Mouse (Mus musculus) forebrain, embryonic 15.5 days (tissue): ENCODE data around the gene Cd63. TPM values are rescaled to one million over a fixed set of nuclear protein-coding genes. Genes with fewer than 3 reads are reported as not detected.

Source experiments
- ATAC-seq: fragments of 200-750 bp; cut with Nextera tagmentation; replicated peaks from 2 replicates; pipeline ENCODE4 v1.8.0; 2017; ENCODE audit warnings: mild to moderate bottlenecking, moderate TSS enrichment, moderate library complexity
- H3K27ac ChIP-seq: fragments of 300-500 bp; sonication (generic); replicated peaks from 2 replicates; pipeline ENCODE4 v1.5.1; 2015; ENCODE audit warnings: mild to moderate bottlenecking, inconsistent platforms
- H3K27me3 ChIP-seq: fragments of 300-500 bp; sonication (generic); 2 replicates; pipeline ENCODE4 v1.6.1; 2015; ENCODE audit warnings: inconsistent platforms
- H3K36me3 ChIP-seq: fragments of 300-500 bp; sonication (generic); 2 replicates; pipeline ENCODE4 v1.6.1; 2015; ENCODE audit warnings: mild to moderate bottlenecking, inconsistent platforms
- H3K4me1 ChIP-seq: fragments of 300-500 bp; sonication (generic); 2 replicates; pipeline ENCODE4 v1.6.1; 2015; ENCODE audit warnings: inconsistent platforms
- H3K4me2 ChIP-seq: fragments of 300-500 bp; sonication (generic); replicated peaks from 2 replicates; pipeline ENCODE4 v1.6.1; 2015; ENCODE audit warnings: mild to moderate bottlenecking, inconsistent platforms
- H3K4me3 ChIP-seq: fragments of 300-500 bp; sonication (generic); 2 replicates; pipeline ENCODE4 v1.5.1; 2015; ENCODE audit warnings: mild to moderate bottlenecking, inconsistent platforms
- H3K9ac ChIP-seq: fragments of 300-500 bp; sonication (generic); replicated peaks from 2 replicates; pipeline ENCODE4 v1.6.1; 2015; ENCODE audit warnings: mild to moderate bottlenecking, inconsistent platforms
- H3K9me3 ChIP-seq: fragments of 300-500 bp; sonication (generic); 2 replicates; pipeline ENCODE4 v1.6.1; 2016; ENCODE audit warnings: inconsistent platforms
- WGBS: fragments of 180-500 bp; shearing (Covaris S2); methylation state at CpG from one replicate; pipeline ENCODE4 v1.1.7; 2015; ENCODE audit warnings: mixed read lengths; 5-methylcytosine and 5-hydroxymethylcytosine counted together
- polyA plus RNA-seq: library from polyadenylated mRNA; unstranded; fragments of >200 nt; fragmentation: Nextera tagmentation; extraction: Ambion mirVana; gene quantifications from 2 replicates; pipeline ENCODE4 v1.2.1, GENCODE M21; 2015

Cd63 gene
- polyA plus RNA-seq, 1 experiment from 2014 or later = 142 TPM

- Histone ChIP-seq H3K4me2 (no peak overlapping the region), H3K4me3 (no peak overlapping the region), H3K27me3 (no peaks in the 10 kb centered on the region), H3K27ac (no peak overlapping the region), H3K4me1 (peaks cover 16% of the 10 kb centered on the region), H3K9me3 (no peaks in the 10 kb centered on the region), H3K9ac (no peak overlapping the region), H3K36me3 (0 out of 2 replicates have a peak, but pooled peaks cover 7% of the 10 kb centered on the region)
- ATAC-seq = no peak
- 78% methylated on average over 7 of the region's 7 CpGs for WGBS
These were observed 19.2 kb downstream of the Cd63 start for GRCm38 (mm10) chr10:128919966-128920365.

GRCm38 (mm10) chr10:128920736-128921161 lies 20.0 kb downstream of the Cd63 start:
- no peak for ATAC-seq
- H3K4me2 ChIP-seq = no peak overlapping the region
- H3K27ac ChIP-seq = no peak overlapping the region
- no peaks in the 10 kb centered on the region for H3K27me3 ChIP-seq
- 0 out of 2 replicates have a peak, but pooled peaks cover 7% of the 10 kb centered on the region for H3K36me3 ChIP-seq
- no peak overlapping the region for H3K4me3 ChIP-seq
- peaks cover 16% of the 10 kb centered on the region for H3K4me1 ChIP-seq
- no peak overlapping the region for H3K9ac ChIP-seq
- H3K9me3 ChIP-seq = no peaks in the 10 kb centered on the region
- WGBS = 81% methylated on average over 3 of the region's 3 CpGs

- WGBS = 57% methylated on average over 1 of the region's 1 CpGs
- no peak overlapping the region for H3K4me2 ChIP-seq
- H3K9ac ChIP-seq = no peak overlapping the region
- no peak overlapping the region for H3K4me3 ChIP-seq
- 0 out of 2 replicates have a peak, but pooled peaks cover 7% of the 10 kb centered on the region for H3K36me3 ChIP-seq
- H3K4me1 ChIP-seq = peaks cover 16% of the 10 kb centered on the region
- H3K9me3 ChIP-seq = no peaks in the 10 kb centered on the region
- H3K27ac ChIP-seq = no peak overlapping the region
- H3K27me3 ChIP-seq = 0 out of 2 replicates have a peak, but pooled peaks cover 2% of the 10 kb centered on the region
- ATAC-seq = no peak
These were observed 20.5 kb downstream of the Cd63 start for GRCm38 (mm10) chr10:128921251-128921650.

GRCm38 (mm10) chr10:128921883-128922821 lies 21.4 kb downstream of the Cd63 start:
- peak overlapping the region; percentile 91 for H3K27ac ChIP-seq
- H3K27me3 ChIP-seq = 0 out of 2 replicates have a peak, but pooled peaks cover 4% of the 10 kb centered on the region
- peaks cover 16% of the 10 kb centered on the region for H3K4me1 ChIP-seq
- H3K9me3 ChIP-seq = no peaks in the 10 kb centered on the region
- H3K9ac ChIP-seq = peak overlapping the region; percentile 40; the same call in 1 of the 2 replicates
- 0 out of 2 replicates have a peak, but pooled peaks cover 4% of the 10 kb centered on the region for H3K36me3 ChIP-seq
- WGBS = 69% methylated on average over 16 of the region's 16 CpGs
- peak overlapping the region; percentile 58 for H3K4me2 ChIP-seq
- peak overlapping the region; percentile 58 for H3K4me3 ChIP-seq
- peak; percentile 6; the same call in 1 of the 2 replicates for ATAC-seq

GRCm38 (mm10) chr10:128922822-128923012 lies 21.9 kb downstream of the Cd63 start, which contains the start of gene Rdh5:
TSS of gene Rdh5 (minus strand) at chr10:128922888.
- H3K9me3 ChIP-seq = no peaks in the 10 kb centered on the region
- H3K4me2 ChIP-seq = peak within 1 kb of the TSS; percentile 58
- 21% methylated on average over 1 of the region's 1 CpGs for WGBS
- peak within 1 kb of the TSS; percentile 63 for H3K9ac ChIP-seq
- peak within 1 kb of the TSS; percentile 58 for H3K4me3 ChIP-seq
- peak within 1 kb of the TSS; percentile 91 for H3K27ac ChIP-seq
- no peak for ATAC-seq
- no peaks in the 10 kb centered on the region for H3K36me3 ChIP-seq
- H3K4me1 ChIP-seq = peaks cover 16% of the 10 kb centered on the region
- H3K27me3 ChIP-seq = 0 out of 2 replicates have a peak, but pooled peaks cover 7% of the 10 kb centered on the region

- H3K4me1 ChIP-seq = peaks cover 17% of the 10 kb centered on the region
These were observed 22.4 kb downstream of the Cd63 start for GRCm38 (mm10) chr10:128923013-128923691.

GRCm38 (mm10) chr10:128923935-128924334 lies 23.1 kb downstream of the Cd63 start, which contains the start of gene Bloc1s1:
TSS of gene Bloc1s1 (minus strand) at chr10:128924035.
- Histone ChIP-seq H3K27me3 (0 out of 2 replicates have a peak, but pooled peaks cover 7% of the 10 kb centered on the region), H3K4me3 (peak within 1 kb of the TSS; percentile 58), H3K36me3 (no peaks in the 10 kb centered on the region), H3K4me1 (peaks cover 22% of the 10 kb centered on the region), H3K4me2 (peak within 1 kb of the TSS; percentile 58), H3K9me3 (no peaks in the 10 kb centered on the region), H3K9ac (peak within 1 kb of the TSS; percentile 63), H3K27ac (peak within 1 kb of the TSS; percentile 91)
- WGBS = 73% methylated on average over 9 of the region's 9 CpGs
- ATAC-seq = no peak

More at GRCm38 (mm10) chr10:128923013-128923691, 22.4 kb downstream of the Cd63 start:
- H3K9me3 ChIP-seq = no peaks in the 10 kb centered on the region
- H3K4me2 ChIP-seq = peak overlapping the region; percentile 58
- H3K9ac ChIP-seq = peak overlapping the region; percentile 63
- under 1% methylated on average over 42 of the region's 42 CpGs for WGBS
- H3K36me3 ChIP-seq = no peaks in the 10 kb centered on the region
- ATAC-seq = peak; percentile 97
- 0 out of 2 replicates have a peak, but pooled peaks cover 7% of the 10 kb centered on the region for H3K27me3 ChIP-seq
- H3K4me3 ChIP-seq = peak overlapping the region; percentile 58
- H3K27ac ChIP-seq = peak overlapping the region; percentile 91

GRCm38 (mm10) chr10:128928356-128928755 lies 27.6 kb downstream of the Cd63 start:
- Histone ChIP-seq H3K27ac (no peak overlapping the region), H3K9ac (no peak overlapping the region), H3K27me3 (peaks cover 36% of the 10 kb centered on the region), H3K4me3 (no peak overlapping the region), H3K36me3 (no peaks in the 10 kb centered on the region), H3K4me2 (no peak overlapping the region), H3K4me1 (peaks cover 20% of the 10 kb centered on the region), H3K9me3 (no peaks in the 10 kb centered on the region)
- no peak for ATAC-seq
- 8% methylated on average over 4 of the region's 4 CpGs for WGBS

- Histone ChIP-seq H3K4me1 (peaks cover 25% of the 10 kb centered on the region), H3K9ac (no peak overlapping the region), H3K4me2 (no peak overlapping the region), H3K36me3 (no peaks in the 10 kb centered on the region), H3K27ac (no peak overlapping the region), H3K9me3 (no peaks in the 10 kb centered on the region), H3K27me3 (peaks cover 50% of the 10 kb centered on the region), H3K4me3 (no peak overlapping the region)
- ATAC-seq = no peak; the same call in 1 of the 2 replicates
- 54% methylated on average over 7 of the region's 7 CpGs for WGBS
These were observed 29.0 kb downstream of the Cd63 start for GRCm38 (mm10) chr10:128929638-128930378.

GRCm38 (mm10) chr10:128931441-128931840 lies 30.7 kb downstream of the Cd63 start:
- H3K4me2 ChIP-seq = no peak overlapping the region
- no peaks in the 10 kb centered on the region for H3K9me3 ChIP-seq
- no peak overlapping the region for H3K9ac ChIP-seq
- no peak overlapping the region for H3K4me3 ChIP-seq
- no peak for ATAC-seq
- peaks cover 25% of the 10 kb centered on the region for H3K4me1 ChIP-seq
- H3K36me3 ChIP-seq = no peaks in the 10 kb centered on the region
- peaks cover 59% of the 10 kb centered on the region for H3K27me3 ChIP-seq
- no peak overlapping the region for H3K27ac ChIP-seq
- 87% methylated on average over 2 of the region's 2 CpGs for WGBS

- Histone ChIP-seq H3K27ac (no peak within 1 kb of the TSS), H3K4me1 (peaks cover 20% of the 10 kb centered on the region), H3K36me3 (no peaks in the 10 kb centered on the region), H3K9ac (peak within 1 kb of the TSS; percentile 38), H3K27me3 (peaks cover 56% of the 10 kb centered on the region), H3K9me3 (no peaks in the 10 kb centered on the region), H3K4me2 (peak within 1 kb of the TSS; percentile 86), H3K4me3 (peak within 1 kb of the TSS; percentile 46)
- peak; percentile 88 for ATAC-seq
- 1% methylated on average over 26 of the region's 26 CpGs for WGBS
These were observed 32.8 kb downstream of the Cd63 start, which contains the start of gene Itga7 for GRCm38 (mm10) chr10:128933574-128933973. TSS of gene Itga7 (plus strand) at chr10:128933818.
